Comparison of ENCODE assay signal across 8 mouse cellular contexts in genomic region chr14:25608618-25609017, GRCm38 (mm10).
DNase-seq lines count a peak whose midpoint lies in the region; ATAC-seq and TF ChIP-seq lines count a peak whose summit lies in the region.

No protein-coding gene starts in this region.

- WGBS in kidney, postnatal 0 days, result 35% methylated on average over 4 of the region's 4 CpGs
- WGBS in embryonic facial prominence, embryonic 11.5 days, result 11% methylated on average over 4 of the region's 4 CpGs
- 9% methylated on average over 4 of the region's 4 CpGs for WGBS in limb, embryonic 11.5 days
- 14% methylated on average over 4 of the region's 4 CpGs for WGBS in stomach, embryonic 14.5 days

- H3K4me2 ChIP-seq in kidney, postnatal 0 days (ENCODE audit: low read length), result peak overlapping the region; percentile 99
- H3K4me2 ChIP-seq in embryonic facial prominence, embryonic 11.5 days (ENCODE audit: low read depth, low read length), result peak overlapping the region; percentile 94
- H3K4me2 ChIP-seq in limb, embryonic 11.5 days (ENCODE audit: low read depth, severe bottlenecking), result peak overlapping the region; percentile 86
- peak overlapping the region; percentile 97 for H3K4me2 ChIP-seq in stomach, embryonic 14.5 days (replicated peaks; ENCODE audit: low read depth, low read length)

- H3K9ac ChIP-seq in kidney, postnatal 0 days (ENCODE audit: low read depth, low read length), result peak overlapping the region; percentile 86
- peak overlapping the region; percentile 95 for H3K9ac ChIP-seq in embryonic facial prominence, embryonic 11.5 days (replicated peaks; ENCODE audit: low read length)
- peak overlapping the region; percentile 97; the same call in 1 of the 2 replicates for H3K9ac ChIP-seq in limb, embryonic 11.5 days (ENCODE audit: low read length)
- H3K9ac ChIP-seq in stomach, embryonic 14.5 days (replicated peaks; ENCODE audit: low read depth, low read length), result peak overlapping the region; percentile 72

- no peak for ATAC-seq in kidney, postnatal 0 days (replicated peaks; ENCODE audit: low FRiP score, low read depth)
- no peak for ATAC-seq in embryonic facial prominence, embryonic 11.5 days (replicated peaks; ENCODE audit: insufficient number of reproducible peaks, low FRiP score, low TSS enrichment, low read depth)
- no peak for ATAC-seq in limb, embryonic 11.5 days (ENCODE audit: insufficient number of reproducible peaks, low FRiP score, low TSS enrichment, low read depth)
- no peak for ATAC-seq in stomach, embryonic 14.5 days (ENCODE audit: insufficient number of reproducible peaks, insufficient read depth, low FRiP score, low read depth)

- TF ChIP-seq CTCF in kidney, postnatal 0 days (IDR thresholded peaks at IDR 0.05; ENCODE audit: low read depth), result no peak

- no peaks in the 10 kb centered on the region for H3K9me3 ChIP-seq in kidney, postnatal 0 days (replicated peaks; ENCODE audit: low read length)
- no peaks in the 10 kb centered on the region for H3K9me3 ChIP-seq in embryonic facial prominence, embryonic 11.5 days (replicated peaks; ENCODE audit: control insufficient read depth, low read length)
- no peaks in the 10 kb centered on the region for H3K9me3 ChIP-seq in limb, embryonic 11.5 days (ENCODE audit: control insufficient read depth, low read length)
- no peaks in the 10 kb centered on the region for H3K9me3 ChIP-seq in stomach, embryonic 14.5 days (ENCODE audit: control insufficient read depth, low read depth, low read length)

- H3K27me3 ChIP-seq in kidney, postnatal 0 days (ENCODE audit: insufficient read depth, low read length), result no peaks in the 10 kb centered on the region
- H3K27me3 ChIP-seq in embryonic facial prominence, embryonic 11.5 days (ENCODE audit: control insufficient read depth, insufficient read depth, low read length), result no peaks in the 10 kb centered on the region
- H3K27me3 ChIP-seq in limb, embryonic 11.5 days (ENCODE audit: control insufficient read depth, insufficient read depth, low read length), result no peaks in the 10 kb centered on the region
- no peaks in the 10 kb centered on the region for H3K27me3 ChIP-seq in stomach, embryonic 14.5 days (ENCODE audit: control insufficient read depth, insufficient read depth, low read length)

- H3K4me1 ChIP-seq in kidney, postnatal 0 days (replicated peaks; ENCODE audit: insufficient read depth, low read length), result peaks cover 49% of the 10 kb centered on the region
- H3K4me1 ChIP-seq in embryonic facial prominence, embryonic 11.5 days (ENCODE audit: control insufficient read depth, insufficient read depth, low read length), result peaks cover 24% of the 10 kb centered on the region
- H3K4me1 ChIP-seq in limb, embryonic 11.5 days (ENCODE audit: control insufficient read depth, insufficient read depth, low read length), result peaks cover 65% of the 10 kb centered on the region
- H3K4me1 ChIP-seq in stomach, embryonic 14.5 days (ENCODE audit: control insufficient read depth, insufficient read depth, low read length), result peaks cover 70% of the 10 kb centered on the region

- peak overlapping the region; percentile 72 for H3K27ac ChIP-seq in kidney, postnatal 0 days
- peak overlapping the region; percentile 98 for H3K27ac ChIP-seq in embryonic facial prominence, embryonic 11.5 days (replicated peaks; ENCODE audit: low read depth, low read length)
- peak overlapping the region; percentile 97 for H3K27ac ChIP-seq in limb, embryonic 11.5 days (replicated peaks; ENCODE audit: low read depth, low read length)
- H3K27ac ChIP-seq in stomach, embryonic 14.5 days (ENCODE audit: low read length), result peak overlapping the region; percentile 94; the same call in 1 of the 2 replicates

- no peaks in the 10 kb centered on the region for H3K36me3 ChIP-seq in kidney, postnatal 0 days (ENCODE audit: insufficient read depth, low read length)
- H3K36me3 ChIP-seq in embryonic facial prominence, embryonic 11.5 days (replicated peaks; ENCODE audit: control insufficient read depth, insufficient read depth, low read depth, low read length), result no peaks in the 10 kb centered on the region
- H3K36me3 ChIP-seq in limb, embryonic 11.5 days (ENCODE audit: control insufficient read depth, insufficient read depth, low read length), result no peaks in the 10 kb centered on the region
- H3K36me3 ChIP-seq in stomach, embryonic 14.5 days (ENCODE audit: control insufficient read depth, insufficient read depth, low read length), result no peaks in the 10 kb centered on the region

- H3K4me3 ChIP-seq in kidney, postnatal 0 days (replicated peaks; ENCODE audit: low read depth, low read length), result peak overlapping the region; percentile 68
- H3K4me3 ChIP-seq in embryonic facial prominence, embryonic 11.5 days (ENCODE audit: low read depth, low read length), result peak overlapping the region; percentile 76
- peak overlapping the region; percentile 73 for H3K4me3 ChIP-seq in limb, embryonic 11.5 days (ENCODE audit: low read depth, low read length)
- H3K4me3 ChIP-seq in stomach, embryonic 14.5 days (ENCODE audit: low read depth, low read length), result peak overlapping the region; percentile 72

- DNase-seq in kidney, postnatal 0 days (ENCODE audit: low spot score), result no peak
- no peak for DNase-seq in kidney, adult 8-10 months
- DNase-seq in embryonic facial prominence, embryonic 11.5 days (ENCODE audit: low spot score), result no peak
- no peak for DNase-seq in limb, embryonic 11.5 days (ENCODE audit: low spot score)
- DNase-seq in layer of hippocampus, adult 8-10 months (ENCODE audit: low spot score in 2 of 2), result no peak
- DNase-seq in spleen, postnatal 14 days (ENCODE audit: low spot score in 2 of 2), result no peak
- no peak for DNase-seq in gastrocnemius, postnatal 10 days
